Mouse (Mus musculus) ES-E14 (cell line): ENCODE measurements around the gene Tbxas1.

Source experiments
- MAFK ChIP-seq: IDR thresholded peaks from 2 replicates; pipeline ENCODE4 v1.6.1; 2014; ENCODE audit warnings: mild to moderate bottlenecking, low read depth, low read length, inconsistent platforms; ENCODE audit not compliant: insufficient read depth
- ZC3H11A ChIP-seq: IDR thresholded peaks from 2 replicates; pipeline ENCODE4 v1.6.1; 2012; ENCODE audit warnings: low read depth, mild to moderate bottlenecking, inconsistent platforms, low read length, borderline replicate concordance

- no peak for TF ChIP-seq MAFK
- no peak for TF ChIP-seq ZC3H11A
Observed at GRCm38 (mm10) chr6:38982071-38982470, 106.9 kb downstream of the Tbxas1 start.
